9 mouse cellular contexts compared by ENCODE assay signal in genomic region chr9:42240583-42240992, GRCm38 (mm10). TPM values are rescaled to one million over a fixed set of nuclear protein-coding genes. Genes with fewer than 3 reads are reported as not detected.
DNase-seq lines count a peak whose midpoint lies in the region; ATAC-seq and TF ChIP-seq lines count a peak whose summit lies in the region.
"Had no signal": no experiment of that assay in that cellular context is flagged by ENCODE, and none has a peak within 500 bp of the region (broad histone marks: within the 10 kb centered on the region; RNA-seq: fewer than 3 reads in every experiment).

No protein-coding gene starts in this region.

- intact Hi-C loops in heart, adult 2 months (cut with DNase I): loop anchor here (1.0 kb wide), 1 partner anchor 241 kb away; no protein-coding TSS in a partner anchor

- TF ChIP-seq POLR2A in heart, adult 2 months (IDR thresholded peaks at IDR 0.05; ENCODE audit: insufficient read depth, low read depth, low read length): no peak

- H3K27me3 ChIP-seq in heart, adult 2 months (ENCODE audit: control insufficient read depth, insufficient read depth, low read length): no peaks in the 10 kb centered on the region
- H3K27me3 ChIP-seq in heart, embryonic 10.5 days (ENCODE audit: insufficient read depth, poor library complexity, severe bottlenecking): 0 out of 2 replicates have a peak, but pooled peaks cover 3% of the 10 kb centered on the region
- no peaks in the 10 kb centered on the region for H3K27me3 ChIP-seq in forebrain, embryonic 14.5 days (replicated peaks; ENCODE audit: control insufficient read depth, insufficient read depth, low read length)
- H3K27me3 ChIP-seq in hindbrain, embryonic 16.5 days (replicated peaks; ENCODE audit: control insufficient read depth, insufficient read depth, low read length): no peaks in the 10 kb centered on the region

- 25% methylated on average over 11 of the region's 11 CpGs for WGBS in heart, adult 2 months
- 34% methylated on average over 11 of the region's 11 CpGs for WGBS in heart, embryonic 10.5 days
- WGBS in forebrain, embryonic 14.5 days: 11% methylated on average over 11 of the region's 11 CpGs
- 14% methylated on average over 11 of the region's 11 CpGs for WGBS in hindbrain, embryonic 16.5 days

- H3K9me3 ChIP-seq in heart, embryonic 10.5 days: no peaks in the 10 kb centered on the region
- no peaks in the 10 kb centered on the region for H3K9me3 ChIP-seq in forebrain, embryonic 14.5 days (replicated peaks; ENCODE audit: control insufficient read depth, low read length)
- no peaks in the 10 kb centered on the region for H3K9me3 ChIP-seq in hindbrain, embryonic 16.5 days (ENCODE audit: control insufficient read depth, low read length)
- H3K9me3 ChIP-seq: G1E had no signal

- peak; percentile 93 for ATAC-seq in forebrain, embryonic 14.5 days
- ATAC-seq in hindbrain, embryonic 16.5 days: peak; percentile 87
- ATAC-seq in megakaryocyte progenitor cell, adult 5-6 weeks (replicated peaks; ENCODE audit: poor library complexity): peak; percentile 68

- peak overlapping the region; percentile 33 for H3K4me2 ChIP-seq in forebrain, embryonic 14.5 days (ENCODE audit: low read length)
- peak overlapping the region; percentile 51 for H3K4me2 ChIP-seq in hindbrain, embryonic 16.5 days (ENCODE audit: low read length)

- TF ChIP-seq EP300 in heart, adult 2 months (IDR thresholded peaks at IDR 0.05; ENCODE audit: insufficient read depth, low read depth, low read length): 0 out of 2 replicates have a peak, but pooled peaks have one; percentile 29

- H3K79me2 ChIP-seq in heart, adult 2 months (replicated peaks; ENCODE audit: control insufficient read depth, insufficient read depth, low read length): no peaks in the 10 kb centered on the region

- TF ChIP-seq CTCF in heart, adult 2 months (IDR thresholded peaks at IDR 0.05): peak; percentile 81

- peaks cover 2% of the 10 kb centered on the region; the same call in 1 of the 2 replicates for H3K4me1 ChIP-seq in heart, adult 2 months (ENCODE audit: control insufficient read depth, insufficient read depth, low read length)
- no peaks in the 10 kb centered on the region for H3K4me1 ChIP-seq in heart, embryonic 10.5 days
- H3K4me1 ChIP-seq in forebrain, embryonic 14.5 days (ENCODE audit: control insufficient read depth, insufficient read depth, low read length): peaks cover 9% of the 10 kb centered on the region
- peaks cover 11% of the 10 kb centered on the region for H3K4me1 ChIP-seq in hindbrain, embryonic 16.5 days (ENCODE audit: control insufficient read depth, insufficient read depth, low read depth, low read length)

- no peak overlapping the region for H3K27ac ChIP-seq in heart, adult 2 months
- no peak overlapping the region for H3K27ac ChIP-seq in heart, embryonic 10.5 days
- H3K27ac ChIP-seq in forebrain, embryonic 14.5 days (ENCODE audit: low read depth, low read length): peak overlapping the region; percentile 70
- peak overlapping the region; percentile 59 for H3K27ac ChIP-seq in hindbrain, embryonic 16.5 days (ENCODE audit: low read depth, low read length)

- H3K36me3 ChIP-seq in heart, adult 2 months (ENCODE audit: control insufficient read depth, insufficient read depth, low read length): no peaks in the 10 kb centered on the region
- no peaks in the 10 kb centered on the region for H3K36me3 ChIP-seq in heart, embryonic 10.5 days
- H3K36me3 ChIP-seq in forebrain, embryonic 14.5 days (ENCODE audit: control insufficient read depth, insufficient read depth, low read length): no peaks in the 10 kb centered on the region
- H3K36me3 ChIP-seq in hindbrain, embryonic 16.5 days (ENCODE audit: control insufficient read depth, insufficient read depth, low read length): no peaks in the 10 kb centered on the region
- H3K36me3 ChIP-seq: G1E had no signal

- H3K4me3 ChIP-seq in heart, adult 2 months: no peak overlapping the region
- H3K4me3 ChIP-seq in heart, embryonic 10.5 days: no peak overlapping the region
- no peak overlapping the region for H3K4me3 ChIP-seq in forebrain, embryonic 14.5 days (ENCODE audit: low read depth, low read length)
- no peak overlapping the region for H3K4me3 ChIP-seq in hindbrain, embryonic 16.5 days (ENCODE audit: low read length)

- peak; percentile 37 for DNase-seq in heart, adult 2 months
- DNase-seq in heart, embryonic 10.5 days (ENCODE audit: low spot score): no peak
- peak; percentile 76 for DNase-seq in brain, embryonic 18.5 days (ENCODE audit: low read depth, low spot score)
- peak; percentile 97 for DNase-seq in forebrain, embryonic 14.5 days (ENCODE audit: low spot score)
- peak; percentile 75 to 84 for DNase-seq in layer of hippocampus, postnatal 14 days (ENCODE audit: low spot score in 2 of 2)
- DNase-seq in right cerebral cortex, postnatal 36 days (ENCODE audit: low spot score in 2 of 2): peak; percentile 29 to 41

- no peak overlapping the region for H3K9ac ChIP-seq in heart, adult 2 months (ENCODE audit: low read depth, low read length)
- H3K9ac ChIP-seq in forebrain, embryonic 14.5 days (ENCODE audit: low read length): peak overlapping the region; percentile 38
- peak overlapping the region; percentile 24; the same call in 1 of the 2 replicates for H3K9ac ChIP-seq in hindbrain, embryonic 16.5 days (ENCODE audit: low read depth, low read length)

RNA-seq across cellular contexts. Expression of gene Sc5d, which starts 23.5 kb away (rescaled TPM):
- total RNA-seq in heart, adult 2 months (2021): 10 to 100 TPM; 15.8 to 19.1 TPM
- polyA plus RNA-seq in heart, adult 2 months (2012; rRNA removed): 24.3 and 59.2 TPM in 2 replicates
- 51.5 and 58.1 TPM in 2 replicates for polyA plus RNA-seq in heart, embryonic 10.5 days (2016; fragmentation: Nextera tagmentation; extraction: Ambion mirVana)
- polyA plus RNA-seq in forebrain, embryonic 14.5 days (2014; fragmentation: Nextera tagmentation; extraction: Ambion mirVana): 61.9 and 74.2 TPM in 2 replicates
- polyA plus RNA-seq in hindbrain, embryonic 16.5 days (2015; fragmentation: Nextera tagmentation; extraction: Ambion mirVana): 79.2 and 84.1 TPM in 2 replicates
- 10 to 100 TPM; 61.7 to 68.2 TPM for total RNA-seq in layer of hippocampus, postnatal 14 days (2021)
- 31.1 and 31.4 TPM in 2 replicates for total RNA-seq in megakaryocyte progenitor cell, adult 5-6 weeks (2015)
- total RNA-seq in megakaryocyte progenitor cell, adult 5-6 weeks (2017): 26.5 and 26.8 TPM in 2 replicates

Comparison
In these comparisons a context has a peak if more than half of its experiments do, and no peak if none do; other contexts are left out.
1. H3K27ac ChIP-seq: peak in forebrain, embryonic 14.5 days (single experiment) and hindbrain, embryonic 16.5 days (single experiment); none in heart, adult 2 months (single experiment) and heart, embryonic 10.5 days (single experiment).
2. Peak in every context shown above with its lines, with median percentiles within 50 percentile points of each other: ATAC-seq.